Mouse (Mus musculus): ENCODE measurements around the gene Fam196a. TPM values are rescaled to one million over a fixed set of nuclear protein-coding genes. Genes with fewer than 3 reads are reported as not detected.
A peak's percentile ranks its signal among the peaks of the same experiment; 100 is the strongest.

Fam196a gene
- 3.2 and 3.3 TPM in 2 replicates for polyA plus RNA-seq (2016; fragmentation: Nextera tagmentation; extraction: Ambion mirVana)

DNA sequence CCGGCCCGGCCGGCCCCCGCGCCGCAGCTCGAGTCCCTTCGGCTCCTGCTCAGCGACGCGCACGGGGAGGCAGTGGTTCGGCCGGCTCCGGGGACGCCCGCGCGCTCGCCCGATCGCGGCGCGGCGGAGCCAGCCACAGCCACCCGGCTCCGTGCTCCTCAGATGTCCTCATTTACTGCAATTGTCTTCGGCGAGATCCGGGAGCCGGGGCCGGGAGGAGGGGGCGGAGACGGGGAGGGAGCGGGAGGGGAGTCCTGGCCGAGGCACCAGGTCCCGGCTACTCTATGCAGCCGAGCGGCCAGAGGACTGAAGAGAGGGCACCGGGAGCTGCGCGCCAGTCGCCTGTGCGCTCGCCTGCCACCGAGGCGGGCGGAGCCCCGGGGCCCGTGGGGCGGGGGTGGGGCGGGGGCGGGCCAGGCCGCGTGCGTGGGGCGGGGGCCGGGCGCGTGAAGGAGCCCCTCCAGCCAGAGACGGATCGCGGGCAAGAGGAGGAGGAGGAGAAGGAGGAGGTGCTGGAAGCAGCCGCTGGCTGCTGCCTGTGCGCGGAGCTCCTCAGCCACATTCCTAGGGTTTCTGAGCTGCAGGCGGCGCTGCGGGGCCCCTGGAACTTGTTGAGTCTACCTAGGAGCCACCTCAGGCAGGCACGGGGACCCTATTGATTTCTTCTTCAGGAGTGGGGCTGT is at the start of gene Fam196a:
Gene Fam196a, minus strand, starts transcription at position 504 of the 683 bp plus-strand sequence.
- peaks cover 19% of the 10 kb centered on the region for H3K4me1 ChIP-seq
- peaks cover 33% of the 10 kb centered on the region for H3K27me3 ChIP-seq (replicated peaks)
- no peak within 1 kb of the TSS for H3K27ac ChIP-seq
- peak within 1 kb of the TSS; percentile 61 for H3K9ac ChIP-seq
- peak within 1 kb of the TSS; percentile 95 for H3K4me2 ChIP-seq (replicated peaks)
- ATAC-seq (ENCODE audit: low FRiP score, low read depth): peak; percentile 87
- peak within 1 kb of the TSS; percentile 59 for H3K4me3 ChIP-seq
- under 1% methylated on average over 61 of the region's 71 CpGs for WGBS
- no peaks in the 10 kb centered on the region for H3K36me3 ChIP-seq
- H3K9me3 ChIP-seq: no peaks in the 10 kb centered on the region

DNA sequence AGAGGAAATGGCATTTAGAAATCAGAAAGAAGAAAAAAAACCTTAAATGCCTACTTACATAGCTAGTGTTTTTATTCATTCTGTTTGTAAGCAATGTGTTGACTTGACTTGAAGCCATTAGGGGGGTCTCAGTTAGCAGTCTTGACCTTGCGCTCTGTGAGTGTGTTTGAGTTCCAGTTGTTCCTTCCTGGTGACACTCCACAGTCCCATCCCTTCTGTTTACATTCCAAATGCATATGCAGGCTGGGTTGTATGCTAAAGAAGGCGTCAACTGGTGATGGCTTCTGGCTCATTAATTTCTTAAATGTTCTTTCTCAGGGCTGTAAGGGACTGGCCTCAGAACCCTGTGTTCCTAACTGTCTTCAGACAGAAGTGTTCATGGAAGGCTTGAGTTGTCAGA is 23.4 kb upstream of the Fam196a start:
- H3K36me3 ChIP-seq: no peaks in the 10 kb centered on the region
- no peak overlapping the region for H3K4me2 ChIP-seq (replicated peaks)
- H3K27ac ChIP-seq: no peak overlapping the region
- no peak overlapping the region for H3K4me3 ChIP-seq
- ATAC-seq (ENCODE audit: low FRiP score, low read depth): no peak
- H3K9ac ChIP-seq: no peak overlapping the region
- no peaks in the 10 kb centered on the region for H3K4me1 ChIP-seq
- H3K9me3 ChIP-seq: no peaks in the 10 kb centered on the region
- WGBS: 80% methylated on average over 2 of the region's 2 CpGs
- no peaks in the 10 kb centered on the region for H3K27me3 ChIP-seq (replicated peaks)

DNA sequence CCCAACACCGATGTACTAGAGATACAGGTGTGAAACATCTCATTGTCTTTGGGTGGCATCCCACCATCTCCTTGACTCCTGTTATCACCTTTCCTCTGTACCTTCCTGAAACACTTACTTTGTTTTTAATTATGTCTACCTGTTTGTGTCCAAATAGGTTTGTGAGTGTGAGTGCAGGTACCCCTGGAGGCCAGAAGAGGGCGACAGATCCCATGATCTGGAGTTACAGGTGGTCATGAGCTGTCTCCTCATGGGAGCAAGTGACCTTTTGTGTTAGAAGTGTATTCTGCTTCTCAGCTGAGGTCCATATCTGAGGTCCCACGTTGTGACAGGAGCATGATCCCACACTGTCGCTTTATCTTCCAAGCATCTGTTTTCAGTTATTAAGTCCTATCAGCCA is 22.6 kb upstream of the Fam196a start:
- H3K4me2 ChIP-seq (replicated peaks): no peak overlapping the region
- no peak overlapping the region for H3K4me3 ChIP-seq
- H3K9ac ChIP-seq: no peak overlapping the region
- no peak for ATAC-seq (ENCODE audit: low FRiP score, low read depth)
- WGBS: 66% methylated on average over 4 of the region's 4 CpGs
- no peaks in the 10 kb centered on the region for H3K9me3 ChIP-seq
- H3K36me3 ChIP-seq: no peaks in the 10 kb centered on the region
- no peak overlapping the region for H3K27ac ChIP-seq
- no peaks in the 10 kb centered on the region for H3K4me1 ChIP-seq
- H3K27me3 ChIP-seq (replicated peaks): no peaks in the 10 kb centered on the region

DNA sequence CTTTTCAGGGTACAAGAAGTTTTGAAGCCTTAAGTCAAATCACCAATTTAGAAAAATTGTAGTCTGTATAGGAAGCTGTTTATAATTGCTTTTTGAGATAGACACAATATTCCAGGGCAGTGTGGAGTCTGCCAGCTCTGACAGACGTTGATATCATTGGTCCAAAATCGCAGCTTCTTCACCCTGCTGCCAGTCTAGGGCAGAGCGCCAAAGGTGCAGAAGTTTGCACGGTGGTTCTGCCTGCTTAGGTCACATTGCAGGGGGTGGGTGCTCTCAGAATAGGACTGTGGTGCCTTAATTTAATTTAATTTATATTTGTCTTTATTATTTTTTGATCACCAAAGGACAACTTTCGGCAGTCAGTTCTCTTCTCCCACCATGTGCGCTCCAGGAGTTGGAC is 20.9 kb upstream of the Fam196a start:
- Histone ChIP-seq H3K4me3 (no peak overlapping the region), H3K27me3 (replicated peaks) (no peaks in the 10 kb centered on the region), H3K4me2 (replicated peaks) (no peak overlapping the region), H3K27ac (no peak overlapping the region), H3K4me1 (no peaks in the 10 kb centered on the region), H3K9me3 (no peaks in the 10 kb centered on the region), H3K9ac (no peak overlapping the region), H3K36me3 (no peaks in the 10 kb centered on the region)
- ATAC-seq (ENCODE audit: low FRiP score, low read depth): no peak
- WGBS: 95% methylated on average over 6 of the region's 6 CpGs

DNA sequence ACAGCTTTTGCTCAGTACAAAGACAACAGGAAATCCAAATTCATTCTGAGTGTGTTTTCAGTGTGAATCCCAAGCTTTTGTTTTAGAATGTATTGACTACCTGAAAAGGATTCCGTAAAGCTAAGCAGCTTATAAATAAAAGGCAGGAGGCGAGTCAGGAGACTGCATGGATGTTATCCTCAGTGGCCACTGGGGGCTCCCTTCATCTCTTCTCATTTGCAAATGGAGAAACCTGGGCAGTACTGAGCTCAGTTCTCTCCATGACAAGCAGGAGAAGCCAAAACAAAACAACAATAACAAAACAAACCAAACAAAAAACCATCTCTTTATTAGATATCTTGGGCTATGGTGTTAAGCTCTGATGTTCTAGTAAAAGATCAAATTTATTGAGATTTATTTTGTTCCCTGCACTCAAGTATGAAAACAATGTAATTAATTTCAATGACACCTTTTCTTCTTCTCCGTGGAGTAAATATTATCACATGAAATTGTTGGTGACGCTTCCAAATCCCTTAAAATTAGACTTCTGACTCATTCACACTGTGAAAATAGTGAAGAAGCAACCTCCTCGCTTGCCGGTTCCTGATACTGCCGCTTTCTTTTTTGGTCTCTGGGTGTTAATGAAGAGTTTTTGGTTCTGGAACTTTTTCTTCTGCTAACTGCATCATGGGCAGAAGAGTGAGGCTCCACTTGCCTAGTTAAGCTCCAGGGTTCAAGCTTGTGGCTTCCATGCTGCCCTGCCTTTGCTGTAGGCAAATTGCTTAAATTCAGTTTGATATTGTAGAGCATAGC is 7.9 kb upstream of the Fam196a start:
- H3K4me1 ChIP-seq: no peaks in the 10 kb centered on the region
- H3K9ac ChIP-seq: no peak overlapping the region
- no peaks in the 10 kb centered on the region for H3K9me3 ChIP-seq
- ATAC-seq (ENCODE audit: low FRiP score, low read depth): no peak
- 87% methylated on average over 7 of the region's 7 CpGs for WGBS
- no peak overlapping the region for H3K27ac ChIP-seq
- H3K4me3 ChIP-seq: no peak overlapping the region
- no peak overlapping the region for H3K4me2 ChIP-seq (replicated peaks)
- no peaks in the 10 kb centered on the region for H3K36me3 ChIP-seq
- no peaks in the 10 kb centered on the region for H3K27me3 ChIP-seq (replicated peaks)

DNA sequence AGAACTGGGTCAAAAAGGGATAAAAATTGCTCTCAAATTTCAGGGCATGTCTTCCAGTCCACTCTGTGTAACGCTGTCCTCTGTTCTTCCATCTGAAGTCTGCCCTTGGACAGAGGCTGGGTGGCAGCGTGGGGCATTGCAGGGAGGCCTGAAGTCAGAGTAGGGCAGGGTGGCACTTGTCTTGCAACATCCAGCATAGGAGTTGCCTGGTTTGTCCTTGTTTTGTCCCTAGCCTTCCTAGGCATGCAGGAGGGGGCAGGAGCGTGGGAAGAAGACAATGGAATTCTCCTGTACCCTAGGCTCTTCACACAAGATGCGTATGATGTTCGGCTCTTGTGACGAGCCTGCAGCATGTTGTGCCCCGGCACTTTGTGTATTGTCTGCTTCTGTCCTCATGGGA is 5.5 kb upstream of the Fam196a start:
- ATAC-seq (ENCODE audit: low FRiP score, low read depth): no peak
- H3K27me3 ChIP-seq (replicated peaks): peaks cover 12% of the 10 kb centered on the region; the same call in 1 of the 2 replicates
- no peak overlapping the region for H3K9ac ChIP-seq
- H3K4me3 ChIP-seq: no peak overlapping the region
- no peaks in the 10 kb centered on the region for H3K36me3 ChIP-seq
- H3K27ac ChIP-seq: no peak overlapping the region
- H3K4me2 ChIP-seq (replicated peaks): no peak overlapping the region
- H3K4me1 ChIP-seq: no peaks in the 10 kb centered on the region
- 80% methylated on average over 7 of the region's 7 CpGs for WGBS
- H3K9me3 ChIP-seq: no peaks in the 10 kb centered on the region

DNA sequence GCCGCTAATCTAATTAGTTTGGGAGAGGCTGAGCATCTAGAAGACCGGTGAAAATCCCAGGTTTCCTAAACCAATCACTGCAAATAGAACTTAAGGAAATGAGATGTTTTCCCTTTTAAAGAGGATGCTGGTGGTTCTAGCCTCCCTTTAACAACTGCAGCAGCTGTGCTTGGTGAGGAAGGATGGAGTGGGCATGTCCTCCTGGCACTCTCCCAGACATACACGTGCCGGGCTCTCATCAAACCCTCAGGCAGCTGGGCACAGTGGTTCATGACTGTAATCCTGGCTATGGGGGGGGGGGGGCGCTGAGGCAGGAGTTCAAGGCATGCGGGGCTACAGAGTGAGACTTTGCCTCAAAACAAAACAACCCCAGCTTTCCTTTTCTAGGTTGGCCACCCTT is 4.8 kb upstream of the Fam196a start:
- peaks cover 5% of the 10 kb centered on the region for H3K4me1 ChIP-seq
- no peaks in the 10 kb centered on the region for H3K36me3 ChIP-seq
- H3K4me2 ChIP-seq (replicated peaks): no peak overlapping the region
- H3K9me3 ChIP-seq: no peaks in the 10 kb centered on the region
- H3K27me3 ChIP-seq (replicated peaks): peaks cover 16% of the 10 kb centered on the region
- ATAC-seq (ENCODE audit: low FRiP score, low read depth): no peak
- H3K4me3 ChIP-seq: no peak overlapping the region
- WGBS: 74% methylated on average over 6 of the region's 6 CpGs
- H3K27ac ChIP-seq: no peak overlapping the region
- H3K9ac ChIP-seq: no peak overlapping the region

DNA sequence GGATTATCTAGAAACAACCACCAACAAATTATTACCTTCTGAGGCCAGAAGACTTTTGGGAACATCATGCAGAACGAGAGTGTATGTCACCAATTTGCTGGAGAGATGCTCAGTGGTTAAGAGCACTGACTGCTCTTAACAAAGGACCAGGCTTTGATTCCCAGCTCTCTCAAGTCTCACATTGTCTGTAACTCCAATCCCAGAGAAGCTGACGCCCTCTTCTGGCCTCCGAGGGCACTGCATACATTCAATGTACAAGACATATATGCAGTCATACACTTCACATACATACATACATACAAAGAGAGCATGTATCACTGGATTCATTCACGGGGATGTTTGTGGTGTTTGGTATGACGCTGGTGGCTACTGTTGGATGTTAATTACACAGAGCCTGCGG is 3.7 kb upstream of the Fam196a start:
- WGBS: 93% methylated on average over 6 of the region's 6 CpGs
- H3K9ac ChIP-seq: no peak overlapping the region
- H3K36me3 ChIP-seq: no peaks in the 10 kb centered on the region
- H3K4me2 ChIP-seq (replicated peaks): no peak overlapping the region
- no peaks in the 10 kb centered on the region for H3K9me3 ChIP-seq
- H3K4me1 ChIP-seq: peaks cover 13% of the 10 kb centered on the region
- H3K27ac ChIP-seq: no peak overlapping the region
- H3K27me3 ChIP-seq (replicated peaks): peaks cover 28% of the 10 kb centered on the region
- H3K4me3 ChIP-seq: no peak overlapping the region
- ATAC-seq (ENCODE audit: low FRiP score, low read depth): no peak

DNA sequence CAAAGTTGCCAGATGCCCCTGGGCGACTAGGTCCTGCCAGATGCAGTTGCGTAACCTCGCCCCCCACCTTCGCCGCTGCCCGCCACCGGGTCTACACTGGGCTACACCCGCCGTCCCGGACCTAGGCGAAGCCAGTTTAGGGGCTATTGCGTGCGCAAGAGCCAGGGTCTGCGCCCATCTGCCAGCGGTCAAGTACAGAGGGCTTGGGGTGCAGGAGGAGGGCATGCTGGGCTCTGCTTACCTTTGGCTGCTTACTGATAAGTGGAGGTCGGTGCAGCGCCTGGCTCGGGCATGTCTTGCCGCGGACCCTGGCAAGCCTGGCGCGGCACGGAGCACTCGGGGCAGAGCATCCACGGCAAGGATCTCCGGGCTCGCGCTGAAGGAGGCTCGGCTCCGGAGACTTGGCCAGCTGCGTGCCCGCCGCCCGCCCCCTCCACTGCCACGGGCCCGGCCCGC is 731 bp downstream of the Fam196a start:
- no peaks in the 10 kb centered on the region for H3K9me3 ChIP-seq
- H3K27me3 ChIP-seq (replicated peaks): peaks cover 33% of the 10 kb centered on the region
- peak; percentile 44; the same call in 1 of the 2 replicates for ATAC-seq (ENCODE audit: low FRiP score, low read depth)
- H3K4me2 ChIP-seq (replicated peaks): peak overlapping the region; percentile 95
- H3K36me3 ChIP-seq: no peaks in the 10 kb centered on the region
- peak overlapping the region; percentile 61 for H3K9ac ChIP-seq
- H3K4me3 ChIP-seq: peak overlapping the region; percentile 59
- WGBS: 1% methylated on average over 37 of the region's 37 CpGs
- H3K4me1 ChIP-seq: peaks cover 19% of the 10 kb centered on the region
- H3K27ac ChIP-seq: no peak overlapping the region

DNA sequence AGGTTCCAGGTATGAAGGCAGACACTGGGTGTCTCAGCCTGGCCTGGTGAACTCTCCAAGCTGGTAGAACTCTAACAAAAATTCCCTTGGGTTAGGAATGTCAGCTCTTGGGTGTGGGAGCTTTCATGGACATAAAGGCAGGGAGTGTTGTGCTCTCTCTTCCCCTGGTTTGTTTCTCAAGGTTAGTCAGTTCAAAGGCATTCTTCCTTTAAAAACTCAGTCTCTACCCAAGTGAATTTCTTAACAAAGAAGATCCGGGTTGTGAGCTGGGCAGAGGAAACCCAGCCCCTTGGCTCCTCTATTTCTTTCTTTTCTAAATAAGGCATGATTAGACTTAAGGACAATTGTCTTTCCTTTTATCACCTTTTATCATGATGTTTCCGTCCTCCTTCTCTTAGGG is 6.3 kb downstream of the Fam196a start:
- peaks cover 5% of the 10 kb centered on the region; the same call in 1 of the 2 replicates for H3K27me3 ChIP-seq (replicated peaks)
- no peaks in the 10 kb centered on the region for H3K36me3 ChIP-seq
- no peaks in the 10 kb centered on the region for H3K9me3 ChIP-seq
- WGBS: 61% methylated on average over 2 of the region's 2 CpGs
- ATAC-seq (ENCODE audit: low FRiP score, low read depth): no peak
- H3K4me2 ChIP-seq (replicated peaks): no peak overlapping the region
- H3K4me1 ChIP-seq: 0 out of 2 replicates have a peak, but pooled peaks cover 6% of the 10 kb centered on the region
- no peak overlapping the region for H3K9ac ChIP-seq
- no peak overlapping the region for H3K27ac ChIP-seq
- H3K4me3 ChIP-seq: no peak overlapping the region

DNA sequence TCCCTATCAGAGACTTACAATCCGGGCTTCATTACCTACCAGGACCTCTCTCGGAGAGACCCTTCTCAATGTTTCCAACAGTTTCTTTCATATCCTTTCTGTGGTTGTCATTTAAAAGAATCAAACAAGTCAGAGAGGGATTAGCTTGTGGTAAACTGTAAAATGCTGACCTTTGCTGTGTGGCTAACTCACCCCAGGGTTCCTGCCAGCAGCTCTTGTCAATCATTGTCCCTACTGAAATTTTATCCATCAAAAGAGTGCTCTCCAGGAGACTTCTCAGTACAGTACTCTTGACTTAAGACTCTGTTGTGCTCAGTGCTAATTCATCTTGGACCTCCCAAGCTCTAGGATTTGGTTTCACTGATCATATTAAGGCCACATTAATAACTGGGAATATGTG is 36.2 kb downstream of the Fam196a start:
- 83% methylated on average over 2 of the region's 2 CpGs for WGBS
- Histone ChIP-seq H3K4me1 (no peaks in the 10 kb centered on the region), H3K9ac (no peak overlapping the region), H3K27me3 (replicated peaks) (no peaks in the 10 kb centered on the region), H3K4me2 (replicated peaks) (no peak overlapping the region), H3K27ac (no peak overlapping the region), H3K36me3 (no peaks in the 10 kb centered on the region), H3K4me3 (no peak overlapping the region), H3K9me3 (no peaks in the 10 kb centered on the region)
- no peak for ATAC-seq (ENCODE audit: low FRiP score, low read depth)

DNA sequence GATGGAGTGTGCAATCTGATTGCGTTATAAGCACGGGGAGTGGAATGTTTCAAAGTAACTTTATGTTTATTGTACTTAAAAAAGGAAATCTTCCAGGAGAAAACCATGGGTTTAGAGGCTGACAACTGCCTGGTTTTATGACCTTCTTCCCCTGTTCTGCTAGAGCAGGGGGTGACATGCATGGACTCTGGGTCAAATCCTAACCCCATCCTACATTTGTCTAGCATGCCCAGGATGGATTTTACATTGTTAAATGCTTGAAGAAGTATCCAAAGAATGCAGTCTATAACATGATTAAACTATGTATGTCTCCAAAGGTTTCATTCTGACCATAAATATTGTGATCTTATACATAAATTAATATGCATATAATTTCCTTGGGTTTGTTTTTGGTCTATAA is 38.8 kb downstream of the Fam196a start:
- Histone ChIP-seq H3K9ac (no peak overlapping the region), H3K4me3 (no peak overlapping the region), H3K36me3 (no peaks in the 10 kb centered on the region), H3K4me2 (replicated peaks) (no peak overlapping the region), H3K4me1 (no peaks in the 10 kb centered on the region), H3K27me3 (replicated peaks) (no peaks in the 10 kb centered on the region), H3K27ac (no peak overlapping the region), H3K9me3 (no peaks in the 10 kb centered on the region)
- no peak for ATAC-seq (ENCODE audit: low FRiP score, low read depth)
- WGBS: 89% methylated on average over 2 of the region's 2 CpGs

Measured in neural tube, embryonic 12.5 days (tissue).